Mouse (Mus musculus) layer of hippocampus, postnatal 36 days (tissue): ENCODE data around the gene Fbxo31. TPM values are rescaled to one million over a fixed set of nuclear protein-coding genes. Genes with fewer than 3 reads are reported as not detected.

Experiments used
- DNase-seq, 2 experiments: peaks; one replicate each; pipeline ENCODE4 v3.0.0; 2022
- total RNA-seq, 2 experiments: library from RNA; stranded (reverse); gene quantifications; 2 replicates each; pipeline ENCODE4 v1.2.3; 2021

Fbxo31 gene
- total RNA-seq, 2 experiments from 2014 or later, result 106 to 108 TPM

DNA sequence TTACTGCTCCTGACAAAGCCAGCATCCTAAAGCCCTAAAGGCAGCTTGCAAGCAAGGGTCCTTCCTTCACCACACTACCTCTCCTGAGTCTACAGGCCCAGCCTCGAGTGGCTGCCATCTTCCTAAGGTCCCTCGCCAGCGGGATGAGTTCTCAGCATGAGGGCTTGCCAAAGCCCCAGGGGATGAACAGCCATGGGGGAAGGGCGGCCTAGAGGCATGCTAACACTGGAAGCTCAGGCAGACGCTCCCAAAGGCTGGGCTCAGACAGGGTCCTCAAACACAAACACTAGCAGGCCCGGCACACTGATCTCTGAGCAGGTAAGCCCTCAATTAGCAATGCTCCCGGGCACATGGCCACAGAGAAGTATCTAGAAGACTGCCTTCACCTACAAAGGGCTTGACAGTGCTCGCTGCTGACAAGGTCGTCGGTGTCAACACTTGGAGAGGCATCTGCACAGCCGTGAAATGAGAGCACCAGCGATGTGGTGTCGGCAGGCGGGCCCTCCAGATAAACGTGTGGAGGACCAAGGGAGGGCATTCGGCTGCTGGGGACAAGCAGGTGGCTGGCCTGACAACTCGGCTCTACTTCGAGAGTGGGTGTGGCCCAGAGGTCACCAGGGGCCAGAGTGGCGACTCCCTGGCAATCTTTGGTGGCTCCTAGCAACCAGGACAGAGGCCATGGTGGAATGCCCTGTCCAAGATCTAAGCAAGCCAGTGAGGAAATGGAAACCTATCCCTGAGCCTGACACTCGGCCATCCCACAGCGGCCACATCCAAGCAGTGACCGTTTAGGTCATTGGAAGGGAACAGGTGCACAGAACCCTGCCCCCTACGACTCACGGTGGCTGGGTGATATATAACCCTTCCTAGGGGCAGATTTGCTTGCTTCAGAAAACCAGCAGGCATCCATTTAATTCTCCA lies 27.3 kb downstream of the Fbxo31 start:
- DNase-seq, result peak in 1 of 2 experiments; percentile 2

DNA sequence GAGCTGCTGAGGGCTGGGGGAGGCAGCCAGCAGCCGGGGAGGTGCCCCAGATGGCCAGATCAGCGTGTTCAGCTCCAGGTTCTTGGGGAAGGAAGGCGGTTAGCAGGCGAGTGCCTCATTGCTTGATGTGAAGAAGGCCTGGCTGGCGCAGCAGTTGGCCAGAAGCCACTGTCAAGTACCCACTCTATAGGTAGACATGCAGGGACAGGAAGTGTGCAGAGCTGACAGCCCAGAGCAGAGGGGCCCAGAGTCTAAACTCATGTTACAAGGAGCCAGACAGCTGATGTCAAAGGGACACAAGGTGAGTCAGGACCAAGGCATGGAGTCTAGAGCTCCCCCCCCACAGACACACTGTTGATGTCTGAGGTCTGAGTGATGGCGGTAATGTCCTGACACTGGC lies 28.6 kb downstream of the Fbxo31 start:
- no peak for DNase-seq

DNA sequence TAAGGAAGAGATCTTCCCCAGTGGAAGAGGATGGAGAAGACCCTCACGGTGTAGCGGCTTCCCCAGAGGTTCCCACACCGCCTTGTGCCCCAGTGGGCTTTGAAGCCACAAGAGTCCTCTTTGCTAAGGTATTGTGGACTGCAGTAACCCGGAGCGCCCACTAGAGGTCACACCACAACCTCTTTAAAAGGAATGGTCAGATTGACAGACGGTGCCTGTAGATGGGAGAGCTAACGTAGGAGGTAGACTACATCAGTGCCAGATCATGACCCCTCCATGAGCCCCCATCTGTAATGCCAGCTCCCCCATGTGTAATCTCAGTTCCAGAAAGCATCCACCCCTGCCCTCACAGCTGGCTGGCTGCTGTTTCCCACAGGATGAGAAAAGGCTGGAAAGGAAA lies 31.5 kb downstream of the Fbxo31 start:
- DNase-seq, result peak; percentile 60 to 65

DNA sequence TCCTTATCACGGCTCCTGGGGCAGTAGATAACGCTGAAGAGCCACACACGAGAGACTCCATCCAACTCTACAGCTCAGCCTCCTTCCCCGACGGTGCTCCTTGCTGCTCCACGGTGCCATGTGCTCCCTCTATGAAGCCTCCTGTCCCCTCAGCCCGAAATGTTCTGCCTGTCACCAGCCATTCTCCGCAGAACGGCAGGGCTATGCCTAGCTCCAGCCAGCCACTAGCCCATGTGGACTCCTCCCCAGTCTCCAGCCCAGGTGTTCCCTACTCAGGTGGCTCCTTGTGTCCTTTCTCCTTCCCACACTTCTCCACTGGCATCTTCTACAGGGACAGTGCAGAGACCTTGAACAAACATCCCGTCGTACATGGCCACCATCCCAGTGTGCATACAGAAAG lies 33.7 kb downstream of the Fbxo31 start:
- DNase-seq, result peak in 1 of 2 experiments; percentile 0

DNA sequence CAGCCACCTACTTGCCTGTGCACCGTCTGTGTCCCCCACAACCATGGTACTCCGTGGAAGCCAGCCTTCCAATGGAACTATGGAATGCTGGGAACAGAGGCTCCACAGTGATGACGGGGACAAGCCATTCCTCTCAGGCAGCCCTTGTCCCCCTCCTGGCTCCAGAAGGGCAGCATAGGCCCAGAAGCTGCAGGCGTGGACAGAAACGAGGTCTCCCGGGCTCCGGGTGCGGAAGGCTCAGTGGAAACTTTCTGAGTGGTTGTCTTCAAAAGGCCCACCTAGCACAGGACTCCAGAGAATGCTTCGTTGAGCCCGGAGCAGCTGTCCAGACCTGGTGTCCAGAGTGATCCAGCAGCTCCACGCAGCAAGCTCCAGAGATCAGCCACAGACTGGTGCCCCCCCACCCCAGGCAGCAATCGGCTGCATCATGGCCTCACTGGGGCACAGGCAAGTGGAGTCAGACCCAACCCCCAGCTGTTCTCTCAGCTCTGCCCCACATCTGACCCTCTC lies 34.3 kb downstream of the Fbxo31 start, which contains the start of gene 1700018B08Rik:
TSS of gene 1700018B08Rik (minus strand) at position 45 of the 510 bp plus-strand sequence.
- peak in 1 of 2 experiments; percentile 2 for DNase-seq

DNA sequence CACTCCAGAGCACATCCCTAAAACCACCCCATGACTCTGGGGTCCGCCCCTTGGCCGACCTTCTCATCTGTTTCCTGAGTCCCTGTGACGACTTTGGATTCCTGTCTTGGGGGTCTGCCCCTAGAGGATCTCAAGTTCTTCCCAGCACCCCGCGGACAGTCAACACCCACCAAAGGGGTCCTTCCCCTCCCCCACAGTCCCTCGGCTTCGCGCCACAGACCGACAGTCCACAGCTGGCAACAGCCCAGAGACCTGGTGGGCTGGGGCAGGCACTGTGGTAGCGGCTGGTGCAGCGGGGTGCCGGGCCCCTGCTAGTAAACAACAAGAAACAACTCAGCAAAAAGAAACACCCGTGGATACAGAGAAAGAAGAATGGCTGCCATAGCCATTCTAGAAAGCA lies 35.7 kb downstream of the Fbxo31 start:
- DNase-seq, result no peak

DNA sequence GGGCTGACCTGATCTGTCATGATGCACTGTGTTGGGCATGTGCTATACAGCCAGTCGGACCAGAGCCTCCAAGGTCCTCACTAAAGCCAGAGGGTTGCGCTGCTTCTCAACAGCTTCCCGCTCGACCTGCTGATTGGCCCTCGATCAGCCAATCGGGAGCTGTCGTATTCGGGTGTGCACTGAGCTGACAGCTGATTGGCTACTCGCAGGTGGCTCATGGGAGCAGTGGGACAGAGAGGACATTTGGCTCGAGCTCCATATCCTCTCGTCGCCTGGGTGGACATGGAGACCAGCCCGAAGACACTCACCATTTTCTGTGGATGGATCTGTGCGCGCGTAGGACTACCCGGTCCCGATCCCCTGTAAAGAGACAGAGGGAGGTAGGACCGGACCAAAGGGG lies 36.7 kb downstream of the Fbxo31 start:
- no peak for DNase-seq

DNA sequence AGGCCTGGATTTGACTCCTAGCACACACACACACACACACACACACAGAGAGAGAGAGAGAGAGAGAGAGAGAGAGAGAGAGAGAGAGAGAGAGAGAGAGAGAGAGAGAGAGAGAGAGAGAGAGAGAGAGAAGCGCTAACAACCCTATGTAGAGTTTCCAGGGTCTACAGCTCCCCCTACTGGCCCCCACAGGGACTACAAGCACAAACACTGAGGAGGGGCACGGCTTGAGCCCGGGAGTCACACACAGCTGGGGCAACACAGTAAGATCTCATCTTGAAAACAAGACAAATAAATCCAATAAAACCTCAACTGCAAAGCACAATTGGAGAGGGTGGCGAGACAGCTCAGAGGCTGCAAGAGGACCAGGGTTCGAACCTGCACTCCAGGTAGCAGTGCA lies 46.2 kb downstream of the Fbxo31 start:
- no peak for DNase-seq

DNA sequence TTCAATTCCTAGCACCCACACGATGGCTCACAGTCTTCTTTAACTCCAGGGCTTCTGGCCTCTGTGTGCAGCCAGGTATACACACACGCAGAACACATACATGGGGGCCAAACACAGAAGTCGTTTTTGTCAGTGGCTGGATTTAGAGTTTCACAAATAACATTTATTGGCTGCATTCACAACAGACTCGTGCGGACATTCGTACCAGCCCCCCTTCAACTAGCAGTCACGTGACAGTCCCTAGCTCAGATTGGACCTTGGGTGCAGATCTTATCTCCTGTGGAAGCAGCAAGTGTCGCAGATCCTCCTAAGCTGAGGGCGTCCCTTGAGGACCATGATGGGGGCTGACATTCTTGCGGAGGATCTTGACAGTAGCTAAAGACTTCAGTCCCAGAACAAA lies 48.0 kb downstream of the Fbxo31 start:
- no peak for DNase-seq

DNA sequence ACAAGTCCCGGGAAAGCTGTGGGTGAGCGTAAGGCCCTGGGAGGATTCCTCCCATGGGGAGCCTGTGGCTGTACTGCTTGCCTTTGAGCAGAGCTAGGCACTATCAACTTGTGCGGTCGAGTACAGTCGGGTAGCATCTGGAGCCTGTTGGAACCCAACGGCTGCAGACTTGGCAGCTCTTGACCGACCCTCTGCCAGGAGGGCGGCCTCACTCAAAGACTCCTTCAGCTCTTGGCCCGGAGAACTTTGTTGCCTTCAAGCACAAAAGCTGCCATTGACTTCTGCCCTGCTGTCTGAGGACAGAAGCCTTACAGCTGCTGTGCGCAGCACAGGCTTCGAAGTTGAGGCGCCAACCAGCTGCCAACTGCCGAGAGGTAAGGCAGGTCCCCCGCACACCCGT lies 49.8 kb downstream of the Fbxo31 start:
- no peak for DNase-seq

DNA sequence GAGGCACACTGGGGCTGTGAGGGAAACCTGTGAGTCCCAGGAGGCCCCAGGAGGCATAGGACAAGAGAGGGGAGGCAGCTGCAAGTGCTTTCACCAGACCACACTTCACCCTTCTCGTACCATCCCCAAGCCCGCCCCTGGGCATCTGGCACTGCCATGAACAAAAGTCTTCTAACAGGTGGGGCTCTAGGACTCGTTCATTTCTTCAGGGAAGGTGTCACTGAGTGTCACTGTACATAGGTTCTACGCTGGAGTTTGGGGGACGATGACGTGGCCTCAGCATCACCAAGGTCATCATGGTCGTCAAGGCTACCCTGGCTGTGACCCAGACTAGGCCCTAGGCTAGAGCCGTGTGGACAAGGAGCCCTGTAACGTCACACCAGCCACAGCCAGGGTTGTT lies 50.9 kb downstream of the Fbxo31 start:
- DNase-seq, result no peak

DNA sequence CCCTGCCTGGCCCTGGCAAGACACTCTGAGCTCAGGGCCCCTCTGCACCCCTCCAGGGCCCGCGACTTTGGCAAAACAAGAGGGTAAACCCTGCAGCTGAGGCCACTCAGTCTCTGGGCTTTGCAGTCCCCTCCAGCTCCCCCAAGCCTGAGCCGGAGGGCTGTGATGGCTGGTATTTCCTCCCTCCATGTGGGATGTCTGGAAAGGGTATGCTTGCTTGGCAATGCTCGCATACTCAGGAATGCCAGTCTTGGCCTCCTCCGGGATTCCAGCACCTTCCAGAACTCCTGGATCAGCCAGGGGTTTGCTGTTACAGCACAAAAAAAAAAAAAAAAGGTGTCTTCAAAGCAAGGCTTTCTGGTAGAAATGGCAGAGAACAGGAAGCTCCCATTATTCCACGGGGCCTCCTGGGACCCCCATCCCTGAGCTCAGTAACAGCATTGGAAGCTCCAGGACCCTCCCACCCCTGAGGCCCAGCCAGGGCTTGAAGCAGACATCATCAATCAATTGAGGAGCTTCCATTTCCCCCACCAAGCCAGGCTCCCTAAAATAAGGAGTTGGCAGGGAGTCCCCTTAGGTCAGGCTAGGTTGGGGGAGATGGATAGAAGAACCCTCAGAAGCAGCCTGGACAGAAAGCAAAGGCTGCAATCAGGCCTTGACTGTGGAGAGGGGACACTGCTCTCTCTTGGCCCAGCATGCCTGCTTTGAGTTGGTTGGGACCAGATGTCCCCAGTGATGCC lies 51.6 kb downstream of the Fbxo31 start:
- no peak for DNase-seq

DNA sequence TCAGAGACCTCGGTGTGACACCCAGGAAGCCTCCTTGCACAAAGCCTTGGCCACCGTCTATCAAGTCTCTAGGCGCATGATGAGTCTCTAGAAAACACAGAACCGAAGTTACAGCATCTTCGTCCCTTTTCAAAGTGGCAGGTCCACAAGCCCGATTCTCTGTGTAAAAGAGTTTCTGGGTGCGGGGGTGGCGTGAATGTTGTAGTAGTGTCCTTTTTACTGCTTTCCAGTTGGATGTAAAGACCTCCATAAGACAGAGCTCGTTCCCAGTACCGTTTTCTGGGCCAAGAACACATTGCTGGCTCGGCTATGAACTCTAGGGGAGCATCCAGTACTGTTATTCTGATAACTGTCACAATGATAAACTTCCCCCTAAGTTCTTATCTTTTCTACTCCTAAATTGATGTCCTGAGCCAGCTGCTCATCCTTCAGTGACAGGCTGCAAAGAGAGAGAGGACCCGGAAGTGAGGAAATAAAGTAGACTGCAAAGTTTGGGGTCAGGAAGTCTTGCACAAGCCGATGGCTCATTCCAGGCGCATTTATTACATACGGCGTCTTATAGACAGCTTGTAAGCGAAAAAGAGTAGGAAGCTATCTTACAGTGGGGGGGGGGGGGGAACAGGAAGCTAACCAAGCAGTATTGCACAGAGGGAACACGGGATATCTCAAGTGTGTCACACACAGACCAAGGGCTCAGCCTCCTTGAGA lies 53.3 kb downstream of the Fbxo31 start:
- no peak for DNase-seq

DNA sequence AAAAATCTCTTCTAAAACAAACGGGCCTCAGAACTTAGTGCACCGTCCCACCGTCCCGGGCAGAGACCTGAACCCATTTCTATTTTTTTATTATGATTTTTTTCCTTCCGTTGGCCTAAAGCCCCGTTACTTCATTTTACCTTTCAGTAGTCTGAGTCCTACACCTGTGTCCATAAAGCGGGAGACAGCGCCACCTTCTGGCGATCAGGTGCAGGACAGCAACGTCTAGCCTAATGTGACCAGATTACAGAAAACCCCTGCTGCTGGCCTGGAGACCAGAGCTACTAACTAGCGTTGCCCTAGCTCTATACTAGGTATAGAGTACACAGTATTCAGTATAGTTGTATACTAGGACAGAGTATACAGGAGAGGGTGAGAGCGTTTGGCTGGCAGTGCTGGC lies 65.2 kb downstream of the Fbxo31 start:
- peak; percentile 68 to 77 for DNase-seq

DNA sequence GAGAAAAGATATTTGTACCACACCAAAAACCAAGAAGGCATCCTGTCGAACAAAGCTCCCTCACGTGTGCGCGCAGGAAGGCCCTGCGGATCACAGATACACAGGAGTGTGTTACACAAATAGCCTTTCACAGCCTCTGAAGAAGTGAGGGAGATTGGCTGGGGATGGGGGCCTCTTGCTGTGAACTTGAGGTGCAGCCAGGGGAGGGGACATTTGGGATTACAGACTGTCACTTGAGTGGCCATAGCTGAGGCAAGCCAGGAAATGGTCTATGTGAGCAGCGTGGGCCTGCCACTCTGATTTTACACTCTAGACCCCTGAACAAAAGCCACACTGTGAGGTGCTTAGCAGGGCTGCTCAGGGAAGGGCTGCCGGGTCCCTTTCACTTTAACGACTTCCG lies 66.9 kb downstream of the Fbxo31 start:
- DNase-seq, result no peak

Other genes with a start within 250 kb of the Fbxo31 start
- not detected for gene 1700018B08Rik, start 34.5 kb downstream of the Fbxo31 start, total RNA-seq
- 100 to 1,000 TPM; 160 to 180 TPM for gene Map1lc3b, start 11.6 kb upstream of the Fbxo31 start, total RNA-seq
- gene Zcchc14, start 74.1 kb upstream of the Fbxo31 start, total RNA-seq, result 100 to 1,000 TPM in 1 of 2 experiments, 10 to 100 TPM in 1; 93.6 to 102 TPM
- gene Jph3, start 150.8 kb upstream of the Fbxo31 start, total RNA-seq, result 100 to 1,000 TPM; 310 to 313 TPM